Mouse (Mus musculus) frontal cortex, postnatal 10 days (tissue): ENCODE results near the gene Dgkd.

Experiments used
- DNase-seq, 2 experiments: peaks; one replicate each; pipeline ENCODE4 v3.0.0; 2022; ENCODE audit warnings: low spot score in 2 of 2, mixed read lengths in 1 of 2

Dgkd gene

GRCm38 (mm10) chr1:87880856-87881255, 27.8 kb downstream of the Dgkd start:
- no peak for DNase-seq

GRCm38 (mm10) chr1:87881726-87882125, 28.6 kb downstream of the Dgkd start:
- DNase-seq = no peak

- DNase-seq = no peak
Measured at GRCm38 (mm10) chr1:87882554-87882953, 29.5 kb downstream of the Dgkd start.

GRCm38 (mm10) chr1:87890960-87891359, 37.9 kb downstream of the Dgkd start:
- DNase-seq = no peak

GRCm38 (mm10) chr1:87891634-87892033, 38.5 kb downstream of the Dgkd start:
- no peak for DNase-seq

GRCm38 (mm10) chr1:87892499-87892898, 39.4 kb downstream of the Dgkd start:
- DNase-seq = no peak

- DNase-seq = no peak
Measured at GRCm38 (mm10) chr1:87893414-87893813, 40.3 kb downstream of the Dgkd start.

- DNase-seq = no peak
Measured at GRCm38 (mm10) chr1:87896921-87897320, 43.8 kb downstream of the Dgkd start.

- no peak for DNase-seq
Measured at GRCm38 (mm10) chr1:87899701-87900100, 46.6 kb downstream of the Dgkd start.

GRCm38 (mm10) chr1:87900979-87901378, 47.9 kb downstream of the Dgkd start:
- DNase-seq = no peak

GRCm38 (mm10) chr1:87902186-87902585, 49.1 kb downstream of the Dgkd start:
- DNase-seq = no peak

- no peak for DNase-seq
Measured at GRCm38 (mm10) chr1:87906361-87906956, 53.4 kb downstream of the Dgkd start.

GRCm38 (mm10) chr1:87908006-87908405, 54.9 kb downstream of the Dgkd start:
- no peak for DNase-seq

GRCm38 (mm10) chr1:87908736-87909135, 55.6 kb downstream of the Dgkd start:
- DNase-seq = no peak

GRCm38 (mm10) chr1:87909565-87909964, 56.5 kb downstream of the Dgkd start:
- DNase-seq = no peak

- no peak for DNase-seq
Measured at GRCm38 (mm10) chr1:87910428-87910827, 57.3 kb downstream of the Dgkd start.

- DNase-seq = no peak
Measured at GRCm38 (mm10) chr1:87913356-87913755, 60.3 kb downstream of the Dgkd start.

GRCm38 (mm10) chr1:87917361-87917760, 64.3 kb downstream of the Dgkd start:
- no peak for DNase-seq

- DNase-seq = no peak
Measured at GRCm38 (mm10) chr1:87918061-87918460, 65.0 kb downstream of the Dgkd start.

GRCm38 (mm10) chr1:87920056-87920614, 67.0 kb downstream of the Dgkd start:
- DNase-seq = no peak

GRCm38 (mm10) chr1:87922666-87923065, 69.6 kb downstream of the Dgkd start:
- DNase-seq = no peak

- DNase-seq = no peak
Measured at GRCm38 (mm10) chr1:87924888-87925287, 71.8 kb downstream of the Dgkd start.

- DNase-seq = no peak
Measured at GRCm38 (mm10) chr1:87929730-87930129, 76.6 kb downstream of the Dgkd start.

- no peak for DNase-seq
Measured at GRCm38 (mm10) chr1:87933051-87933450, 80.0 kb downstream of the Dgkd start.
